Mouse (Mus musculus): ENCODE measurements around the gene Abi3.

Gene Abi3

DNA sequence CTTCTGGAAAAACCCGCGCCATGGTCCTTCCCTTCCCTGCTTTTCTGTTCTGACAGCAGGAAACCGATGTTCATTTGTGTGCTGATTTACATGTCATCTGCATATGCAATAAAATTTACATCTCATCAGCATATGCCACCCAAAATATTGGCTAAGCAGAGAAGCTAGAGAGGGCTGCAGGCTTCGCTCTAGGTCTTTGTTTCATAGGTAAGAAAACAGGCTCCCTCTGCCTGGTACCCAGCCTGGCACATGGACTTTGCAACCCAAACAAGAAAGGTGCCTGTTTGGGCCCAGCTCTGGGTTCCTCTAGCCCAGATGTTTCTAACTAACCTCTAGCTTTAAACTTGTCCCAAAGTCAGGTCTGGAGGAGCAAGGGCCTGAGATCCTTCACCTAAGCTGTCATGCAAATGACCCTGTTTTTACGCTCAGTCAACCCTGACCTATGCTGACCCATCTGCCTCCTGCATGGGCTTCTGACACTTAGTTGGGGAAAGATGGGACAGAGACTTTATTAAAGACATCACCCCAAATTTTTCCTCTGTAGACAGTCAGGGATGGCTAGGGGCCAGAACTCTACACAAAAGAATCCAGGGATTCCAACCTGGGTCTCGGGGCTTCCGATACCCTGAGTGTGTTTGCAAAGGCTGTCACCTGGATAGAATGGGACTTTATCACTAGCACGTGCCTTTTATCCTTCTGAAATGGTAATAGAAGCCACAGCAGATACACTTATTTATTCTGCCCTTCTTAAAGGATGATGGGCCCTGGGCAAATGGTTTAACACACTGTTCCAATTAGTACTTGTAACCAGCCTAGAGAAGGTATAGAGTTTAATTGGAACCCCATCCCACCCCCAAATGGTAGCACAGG is 3.0 kb downstream of the Abi3 start:
- no peak for DNase-seq

DNA sequence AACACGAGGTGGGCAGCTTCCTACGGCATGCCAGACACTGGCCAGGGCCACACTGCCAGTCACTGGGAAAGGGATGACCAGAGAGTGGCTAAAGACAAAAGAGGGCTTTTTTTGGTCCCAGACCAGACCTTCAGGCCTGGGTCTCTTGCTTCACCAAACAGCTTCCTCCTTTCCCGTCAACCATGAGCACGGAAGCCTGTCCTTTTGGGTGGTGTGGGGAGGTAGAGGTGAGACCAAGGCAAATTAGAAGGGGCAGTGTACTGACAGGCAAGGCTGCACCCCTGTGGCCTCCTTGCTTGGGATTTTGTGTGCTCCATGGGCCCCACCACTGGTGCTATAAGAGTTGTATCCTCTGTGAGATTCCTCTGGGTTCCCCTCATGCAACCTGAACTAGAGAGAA is 3.7 kb downstream of the Abi3 start:
- no peak for DNase-seq

DNA sequence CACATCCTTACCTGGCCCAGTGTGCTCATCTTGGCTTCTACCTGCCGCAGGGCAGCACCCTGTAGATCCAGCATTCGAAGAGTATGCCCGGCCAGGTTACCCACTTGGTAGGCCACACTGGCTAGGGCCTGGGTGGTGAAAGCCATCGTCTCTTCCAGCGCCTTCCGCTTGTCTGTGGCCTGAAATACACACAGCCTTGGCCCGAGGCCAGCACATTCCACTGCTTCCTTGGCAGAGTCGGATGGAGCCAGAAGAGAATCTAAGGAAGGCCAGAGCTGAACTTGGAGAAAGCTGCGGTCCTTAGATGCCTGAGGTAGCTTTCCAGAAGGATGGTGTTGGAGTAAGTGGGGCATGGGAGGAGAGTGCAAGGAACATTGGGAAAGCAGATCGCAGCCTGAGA is 5.2 kb downstream of the Abi3 start, which contains the start of gene Gngt2:
Gngt2 (plus strand) TSS at position 158 of the 400 bp plus-strand sequence.
- DNase-seq, result peak; percentile 55 to 56

DNA sequence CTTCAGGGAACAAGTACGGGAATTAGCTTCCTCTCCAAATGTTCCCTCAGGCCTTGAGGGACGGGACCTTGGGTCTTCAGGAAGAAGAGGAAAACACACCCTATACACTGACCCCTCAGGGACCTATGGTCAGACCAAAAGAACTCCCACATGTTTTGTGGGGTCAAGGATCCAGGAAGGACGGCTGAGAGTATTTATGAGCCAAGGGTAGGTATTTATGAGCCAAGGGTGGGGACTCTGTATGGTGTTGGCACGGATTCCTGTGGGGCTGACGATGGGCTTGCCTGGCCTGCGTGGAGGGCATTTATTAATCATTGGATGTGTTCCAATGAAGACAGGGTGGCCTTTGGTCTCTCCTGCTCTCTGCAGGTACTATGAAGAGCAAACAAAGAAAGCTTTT is 5.8 kb downstream of the Abi3 start:
- no peak for DNase-seq

DNA sequence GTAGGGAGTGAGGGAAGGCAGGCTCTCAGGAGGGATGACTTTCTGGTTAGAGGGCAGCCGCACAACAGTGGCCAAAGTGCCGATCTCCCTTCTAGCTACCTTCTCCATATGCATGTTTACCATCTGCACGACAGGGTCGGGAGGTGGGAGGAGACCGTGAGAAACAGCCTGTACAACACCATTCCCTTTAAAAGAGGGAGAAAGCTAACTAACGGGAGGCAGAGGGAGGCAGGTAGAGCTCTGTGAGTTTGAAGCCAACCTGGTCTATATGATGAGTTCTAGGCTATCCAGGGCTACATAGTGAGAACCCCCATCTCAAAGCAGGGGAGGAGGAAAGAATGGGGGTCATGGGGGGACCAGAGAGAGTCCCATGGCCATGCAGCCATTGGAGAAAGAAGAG is 6.4 kb downstream of the Abi3 start:
- DNase-seq, result no peak

DNA sequence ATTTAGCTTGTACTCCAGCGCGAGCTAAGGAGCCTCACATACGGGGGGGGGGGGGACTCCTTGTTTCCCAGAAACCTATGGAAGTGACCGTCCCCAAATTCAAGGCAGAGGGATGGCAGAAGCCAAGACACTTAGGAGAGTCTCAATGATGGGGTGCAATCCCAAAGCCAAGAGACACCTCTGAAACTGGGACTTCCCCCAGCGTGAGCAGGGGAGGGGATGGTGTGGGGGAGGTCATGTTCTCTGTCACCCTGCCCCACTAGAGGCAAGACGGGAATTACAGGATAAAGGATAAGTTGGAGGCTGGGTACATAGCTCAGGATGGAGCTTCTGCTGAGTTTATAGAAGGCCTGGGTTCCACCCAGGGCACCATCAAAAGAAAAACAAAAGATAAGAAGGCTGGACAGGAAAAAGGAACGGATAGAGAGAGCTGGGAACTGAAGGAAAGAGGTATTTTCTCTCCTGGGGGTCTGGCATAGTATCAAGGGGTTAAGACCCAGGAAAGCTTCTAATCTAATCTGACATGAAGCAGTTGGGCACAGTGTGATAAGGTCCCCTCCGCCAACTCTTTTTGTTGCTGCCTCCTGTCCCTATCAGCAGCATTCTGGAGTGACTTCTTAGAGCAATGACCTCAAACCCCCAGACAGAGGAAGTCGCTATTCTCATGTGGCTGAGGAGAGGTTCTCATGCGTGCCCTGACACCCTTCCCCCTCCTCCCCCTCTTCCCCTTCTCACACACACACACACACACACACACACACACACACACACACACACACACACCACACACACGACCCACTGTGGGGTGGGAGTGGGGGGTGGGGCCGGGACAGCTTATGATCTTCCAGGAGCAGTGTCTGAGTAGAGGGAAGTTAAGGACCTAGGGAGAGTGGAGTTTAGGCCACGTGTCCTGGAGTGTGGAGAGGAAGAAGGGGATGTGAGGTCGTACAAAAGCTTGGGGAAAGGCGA is 7.2 kb downstream of the Abi3 start:
- DNase-seq, result no peak

DNA sequence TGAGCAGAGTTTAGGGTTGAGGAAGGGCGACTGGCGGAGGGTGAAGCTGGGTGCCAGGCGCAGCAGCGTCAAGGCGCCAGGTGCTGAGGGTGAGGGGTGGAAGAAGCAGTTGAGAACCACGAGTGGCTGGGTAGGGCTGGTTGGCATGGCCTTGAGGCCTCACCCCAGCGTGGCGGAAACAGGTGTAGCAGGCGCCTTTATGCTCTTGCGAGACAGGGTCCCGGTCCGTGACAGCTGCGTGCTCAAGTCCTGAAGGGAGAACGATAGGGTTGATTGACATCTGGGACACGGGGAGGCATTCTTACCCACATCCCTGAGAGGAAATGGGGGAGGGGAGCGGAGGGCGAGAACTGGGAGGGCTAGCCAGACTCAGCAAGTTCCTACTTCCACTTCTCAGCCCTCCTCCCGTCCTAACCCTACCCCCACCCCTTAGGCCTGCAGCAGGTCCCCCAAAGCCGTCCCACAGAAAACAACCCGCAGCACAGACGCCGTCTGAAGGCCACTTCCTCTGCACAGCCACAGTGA is 8.1 kb downstream of the Abi3 start:
- no peak for DNase-seq

DNA sequence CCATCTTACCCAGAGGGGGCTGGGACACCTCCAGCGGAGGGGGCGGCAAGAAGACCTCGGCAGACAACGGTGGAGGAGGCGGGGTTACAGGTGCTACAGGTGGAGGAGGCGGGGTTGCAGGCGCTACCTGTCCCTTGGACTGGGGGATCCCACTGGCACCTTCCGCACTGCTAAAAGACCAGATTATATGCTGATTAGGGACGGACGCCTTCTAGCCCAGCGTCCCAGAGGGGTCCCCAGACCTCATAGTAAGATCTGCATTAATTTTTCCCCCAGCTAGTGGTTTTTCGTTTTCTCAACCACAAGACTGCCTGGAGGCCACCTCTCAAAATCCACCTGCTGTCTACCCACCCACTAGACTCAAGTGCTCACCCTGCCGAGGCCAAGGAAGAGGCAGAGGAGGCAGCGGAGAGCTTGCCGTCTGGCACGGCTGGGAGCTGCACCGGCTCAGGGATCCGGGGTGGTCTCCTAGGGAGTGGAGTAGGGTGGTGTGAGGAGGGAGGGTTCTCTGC is 8.6 kb downstream of the Abi3 start:
- no peak for DNase-seq

DNA sequence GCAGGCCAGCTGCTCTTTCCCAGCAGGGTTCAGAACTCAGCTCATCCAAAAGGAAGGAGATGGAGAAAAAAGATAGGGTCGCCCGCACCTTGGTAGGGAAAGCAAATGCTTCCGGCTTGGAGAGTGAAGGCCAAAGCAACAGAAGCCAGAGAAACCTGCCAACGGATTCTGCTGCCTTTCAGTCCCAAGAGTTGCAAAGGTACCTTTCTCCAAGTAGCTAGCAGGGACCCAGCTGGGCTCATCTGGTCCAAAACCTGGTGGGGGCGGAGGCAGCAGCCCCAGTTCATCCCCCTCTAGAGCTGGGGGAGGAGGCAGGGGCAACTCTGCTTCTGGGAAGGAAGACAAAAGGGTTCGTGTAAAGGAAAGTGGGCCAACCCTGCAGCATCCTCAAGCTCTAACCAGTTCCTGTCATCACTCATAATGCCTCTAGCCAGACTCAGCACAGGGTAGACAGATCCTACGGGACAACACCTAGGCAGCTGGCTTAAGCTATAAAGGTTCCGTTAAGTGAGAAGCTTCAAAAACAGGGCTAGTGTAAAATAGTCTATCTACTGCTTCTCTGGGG is 9.2 kb downstream of the Abi3 start:
- DNase-seq, result no peak

DNA sequence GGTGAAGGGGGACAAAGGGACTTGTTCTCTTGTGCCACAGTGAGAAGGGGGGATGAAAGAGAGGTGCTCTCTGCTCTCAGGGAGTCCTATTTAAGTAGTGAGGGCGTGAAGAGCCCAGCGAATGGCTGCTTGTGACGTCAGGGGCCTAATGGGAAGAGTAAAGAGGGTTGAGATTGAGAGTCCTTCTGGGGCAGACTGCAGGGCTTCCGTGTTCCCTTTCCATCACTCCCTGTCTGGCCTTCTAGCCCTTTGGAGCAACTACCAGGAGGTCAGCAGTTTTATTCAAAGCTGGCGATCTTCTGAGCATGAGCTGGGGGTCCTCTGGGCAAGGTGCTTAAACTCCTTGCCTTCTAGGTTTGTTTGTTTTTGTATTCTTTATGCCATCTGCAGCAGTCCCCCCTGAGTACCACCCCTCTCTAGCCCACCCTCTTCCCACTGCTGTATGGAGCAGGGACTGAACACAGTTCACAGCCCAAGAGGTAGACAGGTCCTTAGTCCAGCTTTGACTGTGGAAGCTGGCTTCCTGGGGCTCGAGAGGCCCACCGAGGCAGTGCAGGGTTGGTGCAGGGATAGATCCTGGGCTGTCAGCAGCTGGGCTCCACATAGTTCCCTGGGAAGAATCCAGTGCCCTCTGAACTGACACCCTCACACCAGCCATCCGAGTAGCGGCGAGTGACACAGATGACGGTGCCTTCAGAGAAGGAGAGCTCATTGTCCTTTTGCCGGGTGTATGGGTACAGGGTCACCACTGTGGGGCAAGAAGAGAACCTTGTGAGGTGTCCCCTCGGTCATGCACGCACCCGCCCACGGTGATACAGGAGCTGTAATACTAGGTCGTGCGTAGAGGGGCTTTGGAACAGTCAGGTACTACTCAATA is 9.9 kb downstream of the Abi3 start:
- DNase-seq, result no peak

DNA sequence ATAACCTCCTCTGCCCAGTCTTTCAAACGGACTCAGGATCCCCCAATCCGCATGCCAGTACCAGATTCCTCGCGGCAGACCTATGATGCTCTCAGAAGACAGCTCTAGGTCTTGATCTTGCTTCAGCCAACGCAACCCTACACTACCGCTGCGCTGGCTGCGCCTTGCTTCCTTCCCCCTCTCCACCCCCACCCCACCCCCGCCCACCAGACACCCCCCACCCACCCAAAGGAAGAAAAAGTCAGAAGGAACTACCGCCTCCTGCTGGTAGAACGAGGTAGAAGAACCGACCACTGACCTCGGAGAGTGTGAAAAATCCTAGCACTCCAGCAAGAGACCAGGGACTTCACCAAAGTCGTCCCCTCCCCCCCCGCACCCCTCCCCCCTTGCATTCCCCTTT is 10.6 kb downstream of the Abi3 start:
- DNase-seq, result no peak

DNA sequence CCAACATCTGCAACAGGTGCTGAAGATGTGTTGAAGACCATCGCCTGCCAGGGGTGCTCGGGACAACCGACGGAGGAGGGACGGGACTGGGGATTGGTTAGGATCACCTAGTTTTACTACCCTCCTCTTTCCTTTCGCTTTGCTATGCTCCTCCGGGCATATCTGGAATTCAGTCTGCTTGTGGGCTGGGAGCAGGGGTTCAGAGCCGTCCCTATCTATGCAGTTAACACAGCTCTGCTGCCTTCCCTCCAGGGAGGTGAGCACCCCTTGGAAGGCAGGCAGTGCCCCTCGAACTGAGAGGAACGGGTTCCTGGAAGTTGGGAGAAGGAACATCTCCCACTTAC is 11.0 kb downstream of the Abi3 start:
- DNase-seq, result no peak

DNA sequence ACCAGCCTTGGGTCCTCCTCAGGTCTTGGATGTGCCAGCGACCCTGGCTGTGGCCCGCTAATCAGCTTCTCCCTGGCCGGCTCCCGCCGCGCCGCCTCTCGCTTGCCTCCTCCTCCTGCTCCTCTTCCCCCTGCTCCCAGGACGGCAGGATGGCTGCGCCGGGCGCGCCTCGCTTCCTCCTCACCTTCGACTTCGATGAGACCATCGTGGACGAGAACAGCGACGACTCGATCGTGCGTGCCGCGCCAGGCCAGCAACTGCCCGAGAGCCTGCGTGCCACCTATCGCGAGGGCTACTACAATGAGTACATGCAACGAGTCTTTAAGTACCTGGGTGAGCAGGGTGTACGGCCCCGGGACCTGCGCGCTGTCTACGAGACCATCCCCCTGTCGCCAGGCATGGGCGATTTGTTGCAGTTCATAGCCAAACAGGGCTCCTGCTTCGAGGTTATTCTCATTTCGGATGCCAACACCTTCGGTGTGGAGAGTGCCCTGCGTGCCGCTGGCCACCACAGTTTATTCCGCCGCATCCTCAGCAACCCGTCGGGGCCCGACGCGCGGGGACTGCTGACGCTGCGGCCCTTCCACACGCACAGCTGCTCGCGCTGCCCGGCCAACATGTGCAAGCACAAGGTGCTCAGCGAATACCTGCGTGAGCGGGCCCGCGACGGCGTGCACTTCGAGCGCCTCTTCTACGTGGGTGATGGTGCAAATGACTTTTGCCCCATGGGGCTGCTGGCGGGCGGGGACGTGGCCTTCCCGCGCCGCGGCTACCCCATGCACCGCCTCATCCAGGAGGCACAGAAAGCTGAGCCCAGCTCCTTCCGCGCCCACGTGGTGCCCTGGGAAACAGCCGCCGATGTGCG is 11.6 kb downstream of the Abi3 start:
- no peak for DNase-seq

DNA sequence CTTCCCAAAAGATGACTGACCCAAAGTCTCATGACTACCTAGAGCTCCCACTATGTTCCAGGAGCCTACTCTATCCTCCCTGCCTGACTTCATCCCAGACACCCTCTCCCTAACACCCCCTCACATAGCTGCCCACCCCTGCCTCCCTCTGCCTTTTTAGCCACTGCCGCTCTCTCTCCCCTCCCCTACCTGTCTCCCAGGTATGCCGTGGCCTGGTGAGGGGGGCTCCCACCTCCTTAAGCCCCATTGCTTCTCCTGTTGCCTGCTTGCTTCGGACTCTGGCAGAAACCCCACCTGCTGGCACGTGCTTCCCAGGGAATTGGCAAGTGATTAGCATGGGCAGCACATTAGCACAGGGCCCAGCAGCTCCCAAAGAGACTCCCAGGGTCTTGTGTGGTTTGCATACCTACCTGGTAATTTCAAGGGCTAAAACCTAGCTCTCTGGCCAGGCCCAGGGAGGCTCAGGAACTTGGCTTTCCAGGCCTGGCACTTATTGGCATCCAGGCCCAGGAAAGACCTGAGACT is 12.7 kb downstream of the Abi3 start:
- DNase-seq, result no peak

DNA sequence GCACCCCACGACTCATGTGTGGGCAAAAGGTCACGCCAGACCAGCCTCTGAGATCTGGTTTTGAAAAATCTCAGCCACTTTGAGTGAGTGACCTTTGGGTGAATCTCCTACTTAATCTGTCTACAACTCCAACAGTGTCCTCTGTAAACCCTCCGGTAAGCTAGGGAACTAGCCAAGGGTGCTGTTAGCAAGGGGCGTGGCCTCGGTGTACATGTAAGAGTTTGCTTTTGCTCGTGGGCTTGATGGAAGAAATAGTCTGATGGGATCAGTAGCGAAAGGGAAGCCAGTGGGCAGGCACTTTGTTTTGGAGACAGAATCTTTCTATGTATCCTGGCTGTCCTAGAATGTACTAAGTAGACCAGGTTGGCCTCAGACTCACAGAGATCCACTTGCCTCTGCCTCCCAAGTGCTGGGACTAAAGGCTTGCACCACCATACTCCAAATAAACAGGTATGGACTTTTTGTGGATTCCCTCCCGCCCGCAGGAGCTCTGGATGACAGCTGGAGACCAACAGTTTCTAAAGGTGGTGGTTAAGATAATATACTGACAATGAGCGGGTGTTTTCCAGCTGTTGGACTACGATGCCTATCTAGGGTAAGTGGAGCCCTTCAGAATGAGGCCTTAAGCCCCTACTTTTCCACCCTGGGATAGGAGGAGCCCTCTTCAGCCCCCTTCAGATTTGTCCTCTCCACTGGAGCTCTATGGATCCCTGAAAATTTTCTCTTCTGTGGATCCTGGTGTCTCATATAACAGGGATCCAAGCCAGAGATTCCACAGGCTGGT is 13.9 kb downstream of the Abi3 start:
- DNase-seq, result no peak

DNA sequence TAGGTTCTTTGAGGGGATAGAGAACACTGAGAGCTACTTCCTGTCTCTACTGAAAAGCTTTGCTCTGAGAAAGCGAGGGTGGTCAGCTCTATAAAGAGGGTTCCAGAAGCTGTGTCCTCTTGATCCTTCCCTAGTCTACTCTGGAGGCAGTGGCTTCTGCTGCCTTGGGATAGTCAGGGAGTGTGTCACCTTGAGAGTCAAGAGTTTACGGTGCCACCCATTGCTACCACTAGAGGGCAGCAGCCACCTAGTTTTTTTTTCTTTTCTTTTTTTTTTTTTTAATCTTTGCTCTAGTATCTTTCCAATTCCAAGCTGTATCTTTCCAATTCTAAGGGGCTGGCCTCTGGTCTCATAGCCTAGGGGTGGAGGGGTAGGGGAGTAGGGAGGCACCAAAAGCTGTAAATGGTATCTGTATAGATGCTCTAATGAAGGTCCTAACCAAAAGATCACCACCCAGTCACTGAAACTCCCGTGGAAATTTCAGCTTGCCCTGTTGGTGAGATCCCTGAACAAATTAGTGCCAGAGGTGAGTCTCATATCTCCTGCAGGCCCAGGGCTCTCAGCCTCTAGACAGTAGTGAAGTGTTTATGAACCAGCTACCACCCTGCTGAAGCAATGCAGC is 14.7 kb downstream of the Abi3 start:
- peak; percentile 73 to 82 for DNase-seq

DNA sequence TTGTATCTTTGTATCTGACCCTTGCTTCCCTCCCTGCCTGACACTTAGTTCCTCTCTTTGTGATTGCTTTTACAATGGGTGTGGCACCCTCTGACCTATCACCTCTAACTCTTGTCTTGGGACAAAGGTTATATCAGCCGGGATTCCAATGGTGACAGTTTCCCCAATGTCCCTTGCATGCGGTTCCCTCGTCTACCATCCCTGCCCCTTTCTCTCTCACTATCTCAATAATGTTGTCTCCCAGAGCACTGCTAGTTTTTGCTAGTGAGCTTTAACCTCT is 15.2 kb downstream of the Abi3 start:
- DNase-seq, result no peak

DNA sequence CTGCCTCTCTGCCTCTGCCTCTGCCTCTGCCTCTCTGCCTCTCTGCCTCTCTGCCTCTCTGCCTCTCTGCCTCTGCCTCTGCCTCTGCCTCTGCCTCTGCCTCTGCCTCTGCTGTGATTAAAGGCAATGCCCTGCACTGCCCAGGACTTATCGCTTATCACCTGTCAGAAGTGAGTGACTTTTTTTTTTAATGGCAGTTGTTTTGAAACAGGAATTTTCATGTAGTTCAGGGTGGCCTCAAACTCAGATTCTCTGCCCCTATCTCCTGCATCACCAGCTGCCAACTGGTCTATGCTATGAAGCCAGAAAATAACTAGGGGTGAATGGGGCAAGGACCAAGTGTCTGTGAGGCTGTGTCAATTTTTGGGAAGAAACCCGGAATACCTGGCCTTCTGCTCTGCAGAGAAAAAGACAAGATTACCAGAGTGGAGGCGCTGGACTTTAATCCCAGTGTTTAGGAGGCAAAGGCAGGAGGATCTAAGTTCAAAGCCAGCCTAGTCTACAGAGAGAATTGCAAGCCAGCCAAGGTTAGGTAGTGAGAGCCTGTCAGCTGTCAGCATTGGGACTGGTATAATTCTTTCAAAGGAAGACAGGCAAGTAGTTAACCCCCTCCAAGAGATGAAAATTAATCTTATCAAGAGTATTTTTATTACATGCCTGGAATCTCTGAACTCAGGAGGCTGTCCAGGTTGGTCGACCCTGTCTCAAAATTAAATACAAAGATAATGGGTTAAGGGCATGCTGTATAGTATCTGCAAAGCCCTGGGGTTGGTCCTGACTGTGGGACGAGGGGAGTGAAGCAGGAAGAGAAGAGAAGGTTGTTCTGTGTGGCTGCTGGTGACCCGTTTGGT is 15.7 kb downstream of the Abi3 start:
- no peak for DNase-seq

DNA sequence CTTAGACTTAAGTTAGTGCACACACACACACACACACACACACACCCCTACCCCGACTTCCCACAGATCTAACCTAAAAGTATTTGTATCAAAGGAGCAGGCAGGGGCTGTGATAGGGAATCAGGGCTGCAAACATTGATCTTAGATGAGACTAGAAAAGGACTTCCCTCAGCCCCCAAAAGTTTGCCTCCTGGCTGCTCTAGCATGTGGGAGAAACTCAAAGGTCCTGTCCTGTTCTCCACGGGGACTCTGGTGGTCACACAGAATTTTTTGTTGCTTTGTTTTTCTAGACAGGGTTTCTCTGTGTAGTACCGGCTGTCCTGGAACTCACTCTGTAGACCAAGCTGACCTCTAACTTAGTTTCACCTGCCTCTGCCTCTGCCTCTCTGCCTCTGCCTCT is 16.7 kb downstream of the Abi3 start:
- DNase-seq, result no peak

Measured in cerebellum, postnatal 36 days (tissue).